Mouse (Mus musculus) natural killer cell, adult 2 months (primary cell): Measurements from ENCODE around the gene Rhox2c.
"Not testable (repeated sequence)": the region's sequence is repeated elsewhere in the genome, so short reads cannot be mapped to it uniquely, and the experiment has no call there.

ENCODE experiments used
- DNase-seq, 2 experiments: peaks; one replicate each; pipeline ENCODE4 v3.0.0; 2022; ENCODE audit warnings: low spot score in 2 of 2

Rhox2c gene

DNA sequence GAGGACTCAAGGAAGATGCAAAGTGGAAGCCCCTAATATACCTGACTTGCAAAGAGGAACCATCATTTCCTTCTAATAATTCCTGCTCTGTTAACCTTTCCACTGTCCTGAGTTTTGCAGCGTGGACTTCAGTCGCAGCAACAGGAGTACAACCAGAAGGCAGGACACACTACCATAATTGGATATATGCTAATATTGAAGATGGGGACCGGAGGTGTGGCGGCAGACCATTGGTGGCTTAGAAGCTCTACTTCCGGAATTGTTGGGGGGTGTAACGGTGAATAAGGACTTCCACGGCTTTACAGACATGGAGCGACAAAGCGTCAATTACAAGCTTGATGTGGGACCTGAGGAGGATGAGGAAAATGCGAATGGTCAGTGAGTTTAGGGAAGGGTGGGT is at the start of gene Rhox2c:
Gene Rhox2c, plus strand, starts transcription at position 301 of the 400 bp plus-strand sequence.
- not testable (repeated sequence) for DNase-seq

DNA sequence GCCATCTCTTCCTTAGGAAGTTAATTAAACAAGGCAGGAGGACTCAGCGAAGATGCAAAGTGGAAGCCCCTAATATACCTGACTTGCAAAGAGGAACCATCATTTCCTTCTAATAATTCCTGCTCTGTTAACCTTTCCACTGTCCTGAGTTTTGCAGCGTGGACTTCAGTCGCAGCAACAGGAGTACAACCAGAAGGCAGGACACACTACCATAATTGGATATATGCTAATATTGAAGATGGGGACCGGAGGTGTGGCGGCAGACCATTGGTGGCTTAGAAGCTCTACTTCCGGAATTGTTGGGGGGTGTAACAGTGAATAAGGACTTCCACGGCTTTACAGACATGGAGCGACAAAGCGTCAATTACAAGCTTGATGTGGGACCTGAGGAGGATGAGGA is 41.7 kb upstream of the Rhox2c start, which contains the start of gene Rhox2b:
Gene Rhox2b, plus strand, starts transcription at position 301 of the 400 bp plus-strand sequence.
- DNase-seq = not testable (repeated sequence)

DNA sequence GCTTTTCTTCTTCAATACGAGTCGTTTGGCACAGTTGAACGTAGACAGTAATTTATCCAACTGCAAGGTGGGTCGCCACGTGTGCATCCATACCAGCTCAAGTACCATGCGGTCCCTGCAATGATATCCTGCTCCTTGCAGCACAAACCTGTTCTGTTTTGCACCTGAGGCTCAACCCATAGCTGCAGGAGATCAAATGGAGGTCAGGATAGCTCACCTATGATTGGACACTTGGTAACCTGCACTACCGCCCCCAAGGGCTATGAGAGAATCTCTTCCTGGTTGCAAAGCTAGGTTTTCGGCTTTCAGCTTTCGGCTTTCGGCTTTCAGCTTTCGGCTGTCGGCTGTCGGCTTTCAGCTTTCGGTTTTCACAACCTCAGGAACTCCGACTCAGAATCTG is 21.3 kb upstream of the Rhox2c start, which contains the start of gene Rhox4b:
Gene Rhox4b, plus strand, starts transcription at position 301 of the 400 bp plus-strand sequence.
- DNase-seq = not testable (repeated sequence)

GRCm38 (mm10) chrX:37458285-37458684 is 4.8 kb downstream of the Rhox2c start, which contains the start of gene Rhox3c:
TSS of gene Rhox3c (plus strand) at chrX:37458585.
- DNase-seq = not testable (repeated sequence)

GRCm38 (mm10) chrX:37480037-37480436 is 26.6 kb downstream of the Rhox2c start, which contains the start of gene Rhox4c:
TSS of gene Rhox4c (plus strand) at chrX:37480337.
- not testable (repeated sequence) for DNase-seq

GRCm38 (mm10) chrX:37514059-37514458 is 60.6 kb downstream of the Rhox2c start, which contains the start of gene Rhox4d:
TSS of gene Rhox4d (plus strand) at chrX:37514359.
- DNase-seq = not testable (repeated sequence)
